Mouse (Mus musculus) gastrocnemius, postnatal 25 days (tissue): Measurements from ENCODE around the gene Pdrg1. TPM values are rescaled to one million over a fixed set of nuclear protein-coding genes. Genes with fewer than 3 reads are reported as not detected.

Experiments used
- DNase-seq: peaks from one replicate; pipeline ENCODE4 v3.0.0; 2022
- long read RNA-seq, 2 experiments: library from polyadenylated mRNA; stranded (forward); transcript quantifications; one replicate each; pipeline ENCODE4 v2.0.0; 2021
- total RNA-seq, 2 experiments: library from RNA; stranded (reverse); gene quantifications; 1 replicate in 1 of 2; 2 replicates in 1 of 2; pipeline ENCODE4 v1.2.3; 2021

Pdrg1 gene
- 10 to 100 TPM; 71.0 to 76.9 TPM for total RNA-seq
- long read RNA-seq, experiment 1, transcript Pdrg1-201 (5 exons, 1,273 nt), result major isoform, 109 of 119 reads
- long read RNA-seq, experiment 1, partial matches to known transcripts, result 0 of 119 reads
- long read RNA-seq, experiment 1, other reads (novel, unspliced or antisense), result 10 of 119 reads
- long read RNA-seq, experiment 2, transcript Pdrg1-201 (5 exons, 1,273 nt), result major isoform, 105 of 111 reads
- long read RNA-seq, experiment 2, partial matches to known transcripts, result 0 of 111 reads
- long read RNA-seq, experiment 2, other reads (novel, unspliced or antisense), result 6 of 111 reads

- peak; percentile 88 for DNase-seq
These were observed at the start of gene Pdrg1 for GRCm38 (mm10) chr2:153014758-153015593. TSS of gene Pdrg1 (minus strand) at chr2:153015427.

DNA sequence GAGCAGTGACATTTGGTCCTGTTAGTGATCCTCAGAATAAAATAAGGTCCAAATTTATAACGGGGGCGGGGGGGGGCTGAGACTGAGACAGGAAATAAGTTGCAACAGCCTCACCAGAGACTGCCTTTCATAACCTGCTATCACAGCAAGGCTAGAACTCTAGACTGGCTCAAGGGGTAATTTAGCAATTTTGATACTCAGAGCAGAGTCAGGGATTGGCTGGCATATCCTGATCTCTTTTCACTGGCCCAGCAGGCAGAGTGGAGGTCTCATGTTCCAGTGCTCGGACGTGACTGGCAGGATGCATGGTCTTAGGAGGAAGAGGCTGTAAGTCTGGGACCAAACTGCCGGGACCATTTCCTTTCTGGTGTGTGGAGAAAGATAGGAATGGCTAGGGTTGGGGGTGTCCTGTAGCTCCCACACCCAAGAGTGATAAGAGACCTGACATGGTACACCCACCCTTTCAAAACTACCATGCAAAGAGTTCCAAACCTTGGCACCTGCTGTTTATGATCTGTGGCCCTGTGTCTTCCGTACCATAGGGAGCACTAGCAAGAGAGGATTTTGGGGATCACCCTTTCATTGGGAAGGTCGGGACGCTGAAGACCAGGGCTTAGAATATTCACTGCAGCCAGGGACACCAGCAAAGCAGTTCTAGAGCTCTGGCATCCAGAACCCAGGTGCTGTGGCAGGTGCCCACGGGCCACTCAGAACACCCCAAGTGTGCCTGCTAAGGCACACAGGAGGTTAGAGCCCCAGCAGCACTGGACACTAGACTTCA lies 49.2 kb upstream of the Pdrg1 start:
- DNase-seq, result no peak

GRCm38 (mm10) chr2:153063394-153063793 lies 48.2 kb upstream of the Pdrg1 start:
- no peak for DNase-seq

- no peak for DNase-seq
These were observed 45.0 kb upstream of the Pdrg1 start for GRCm38 (mm10) chr2:153060216-153060615.

GRCm38 (mm10) chr2:153058365-153058764 lies 43.1 kb upstream of the Pdrg1 start:
- no peak for DNase-seq

DNA sequence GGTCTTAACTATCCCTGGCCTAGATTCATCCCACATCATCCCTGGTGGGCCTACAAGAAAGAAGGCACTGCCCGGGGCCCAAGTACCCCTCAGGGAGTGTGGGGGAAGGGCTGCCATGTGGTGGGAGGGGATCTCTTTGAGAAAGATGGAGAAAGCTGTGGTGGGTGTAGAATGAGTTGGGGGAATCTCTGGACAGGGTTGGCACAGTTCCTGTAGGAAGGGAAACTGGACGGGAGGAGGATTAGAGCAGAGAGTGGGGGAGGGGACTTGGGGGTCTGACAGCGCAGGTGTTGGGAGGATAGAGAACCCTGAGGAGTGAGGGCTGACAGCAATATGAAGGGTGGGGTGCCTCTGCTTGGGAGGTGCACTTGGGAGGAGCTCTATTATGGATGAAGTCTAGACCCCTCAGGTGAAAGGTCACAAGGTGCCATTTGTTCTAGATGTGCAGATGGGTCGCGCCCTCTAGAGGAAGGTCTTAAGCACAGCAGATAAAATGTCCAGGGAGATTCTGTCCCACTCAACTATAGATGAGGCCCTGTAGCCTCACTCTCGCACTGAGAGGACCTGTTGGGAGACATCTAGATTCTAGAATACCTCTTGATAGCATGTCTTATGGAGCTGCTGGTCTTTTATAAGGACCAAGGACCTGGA lies 40.2 kb upstream of the Pdrg1 start:
- no peak for DNase-seq

DNA sequence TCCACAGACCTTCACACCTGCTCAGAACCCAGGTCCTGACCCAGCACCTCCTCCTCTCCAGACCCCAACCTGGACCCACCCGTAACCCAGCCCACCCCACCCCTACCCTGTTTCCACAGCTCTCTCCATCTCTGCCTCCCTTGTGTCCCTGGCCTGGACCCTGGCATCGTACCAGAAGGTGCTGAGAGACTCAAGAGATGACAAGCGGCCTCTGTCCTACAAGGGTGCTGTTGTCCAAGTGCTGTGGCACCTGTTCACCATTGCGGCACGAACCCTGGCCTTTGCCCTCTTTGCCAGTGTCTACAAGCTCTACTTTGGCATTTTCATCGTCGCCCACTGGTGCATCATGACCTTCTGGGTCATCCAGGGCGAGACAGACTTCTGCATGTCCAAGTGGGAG lies 38.7 kb upstream of the Pdrg1 start:
- DNase-seq, result no peak

DNA sequence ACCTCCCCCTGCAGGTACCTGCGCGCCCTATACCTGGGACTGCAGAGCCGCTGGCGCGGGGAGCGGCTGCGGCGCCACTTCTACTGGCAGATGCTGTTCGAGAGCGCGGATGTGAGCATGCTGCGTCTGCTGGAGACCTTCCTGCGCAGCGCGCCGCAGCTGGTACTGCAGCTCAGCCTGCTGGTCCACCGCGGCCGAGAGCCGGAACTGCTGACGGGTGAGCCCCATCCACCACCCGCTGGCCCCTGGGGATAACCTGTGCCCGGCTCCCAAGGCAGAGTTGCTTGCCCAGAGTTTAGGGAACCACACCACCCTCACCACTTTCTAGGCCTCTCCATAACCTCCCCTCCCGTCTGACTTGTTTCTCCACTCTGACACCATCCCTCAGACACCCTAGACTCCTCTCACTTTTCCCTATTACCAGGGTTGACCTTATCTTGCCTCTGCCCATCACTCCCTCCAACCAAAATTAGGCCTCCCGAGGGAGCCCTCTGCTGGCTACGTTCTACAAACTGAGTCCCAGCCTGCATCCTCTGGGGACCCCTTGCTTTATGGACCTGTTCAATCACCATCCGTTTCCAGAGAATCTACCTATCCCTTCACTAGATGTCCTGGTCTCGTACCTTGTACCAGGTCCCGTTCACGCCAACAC lies 37.6 kb upstream of the Pdrg1 start:
- no peak for DNase-seq

DNA sequence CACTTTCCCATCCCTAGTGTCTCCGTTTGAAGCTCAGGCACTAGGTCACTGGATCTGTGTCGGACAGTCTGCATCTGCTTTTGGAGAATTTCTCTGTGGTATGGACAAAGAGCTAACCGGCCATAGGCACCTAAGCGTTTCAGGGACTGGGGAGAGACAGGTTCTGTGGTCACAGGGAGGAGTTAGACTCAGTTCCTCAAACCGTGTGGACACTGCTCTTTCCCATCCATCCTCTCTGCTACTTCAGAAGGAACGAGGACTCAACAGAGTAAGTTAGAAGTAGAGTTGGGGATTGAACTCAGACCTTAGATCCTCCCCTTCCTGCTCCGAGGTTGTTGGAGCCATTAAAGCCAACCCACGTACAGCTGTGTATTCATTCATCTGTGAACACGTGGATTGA lies 36.3 kb upstream of the Pdrg1 start:
- no peak for DNase-seq

DNA sequence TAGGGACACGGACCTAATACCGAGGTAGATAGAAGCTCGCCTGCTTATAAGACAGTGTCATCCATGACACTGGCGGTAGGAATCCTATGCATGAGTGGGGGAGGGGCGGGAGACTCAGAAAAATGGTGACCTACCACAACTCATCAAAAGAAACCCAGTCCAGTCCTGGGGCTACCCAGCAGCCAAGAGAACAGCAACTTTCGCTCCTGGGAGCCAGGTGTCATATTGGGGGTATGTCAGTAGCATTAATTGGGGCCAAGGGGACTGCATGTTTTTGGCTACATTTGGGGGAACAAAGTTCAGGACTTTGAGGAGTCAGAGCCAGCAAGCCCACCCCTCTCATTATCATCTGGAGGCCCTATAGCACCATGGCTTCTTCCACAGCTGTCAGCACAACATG lies 35.9 kb upstream of the Pdrg1 start:
- DNase-seq, result no peak

- DNase-seq, result no peak
These were observed 34.8 kb upstream of the Pdrg1 start for GRCm38 (mm10) chr2:153049997-153050358.

- DNase-seq, result no peak
These were observed 34.2 kb upstream of the Pdrg1 start for GRCm38 (mm10) chr2:153049288-153049996.

- no peak for DNase-seq
These were observed 32.7 kb upstream of the Pdrg1 start for GRCm38 (mm10) chr2:153047828-153048465.

- DNase-seq, result no peak
These were observed 30.7 kb upstream of the Pdrg1 start for GRCm38 (mm10) chr2:153045884-153046299.

- DNase-seq, result no peak
These were observed 28.7 kb upstream of the Pdrg1 start for GRCm38 (mm10) chr2:153043886-153044285.

DNA sequence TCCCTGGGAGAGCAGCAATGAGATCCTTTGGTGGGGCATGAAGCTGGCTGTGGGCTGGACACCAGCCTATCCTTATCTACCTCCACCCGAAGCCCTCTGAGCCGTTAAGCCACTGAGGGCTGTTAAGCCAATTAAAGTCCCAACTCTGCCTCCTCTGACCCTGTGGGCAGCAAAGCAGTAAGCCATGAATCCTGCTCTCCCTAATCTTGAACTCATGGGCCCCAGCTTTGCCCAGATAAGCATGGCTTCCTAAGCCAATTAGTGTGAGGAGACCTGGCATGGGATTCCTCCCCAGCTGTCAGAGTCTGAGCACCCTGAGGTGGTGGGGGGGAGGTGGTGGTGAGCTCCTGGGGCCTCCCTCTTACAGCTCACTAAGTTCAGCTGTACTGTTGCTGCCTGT lies 21.5 kb upstream of the Pdrg1 start:
- no peak for DNase-seq

DNA sequence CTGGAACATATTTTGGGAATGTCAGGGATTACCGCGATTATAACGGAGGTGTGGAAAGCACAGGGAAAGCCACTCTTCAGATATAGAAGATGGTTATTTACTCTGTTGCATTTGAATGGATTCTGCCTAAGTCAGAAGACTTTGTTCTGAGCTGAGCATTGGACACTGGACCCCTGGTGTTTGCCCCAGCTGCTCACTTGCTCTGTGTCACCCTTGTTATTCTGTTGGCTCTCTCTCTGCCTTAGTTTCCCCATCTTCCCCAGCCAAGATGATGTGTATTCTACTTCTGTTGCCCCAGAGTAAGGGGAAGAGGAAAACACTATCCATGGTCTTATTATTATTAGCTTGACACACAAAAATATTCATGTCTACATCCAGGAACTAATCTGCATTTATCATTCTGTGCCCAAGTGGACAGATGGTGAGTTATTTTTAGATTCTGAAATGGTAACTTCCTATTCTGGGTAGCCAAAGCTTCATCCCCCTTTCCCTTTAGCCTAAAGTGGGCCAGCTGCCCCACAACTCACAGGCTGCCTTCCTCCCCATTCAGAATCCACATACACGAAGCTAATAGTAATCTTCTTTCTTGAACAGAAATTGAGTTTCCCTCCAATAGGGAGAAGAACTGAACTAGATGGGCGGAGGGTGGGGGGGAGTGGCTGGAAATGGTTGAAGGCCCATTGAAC lies 18.5 kb upstream of the Pdrg1 start:
- DNase-seq, result no peak

GRCm38 (mm10) chr2:153032973-153033372 lies 17.7 kb upstream of the Pdrg1 start:
- no peak for DNase-seq

- DNase-seq, result peak; percentile 37
These were observed 17.0 kb upstream of the Pdrg1 start for GRCm38 (mm10) chr2:153032083-153032842.
